Comparison of ENCODE assay signal across 19 mouse cellular contexts in the genomic region with DNA sequence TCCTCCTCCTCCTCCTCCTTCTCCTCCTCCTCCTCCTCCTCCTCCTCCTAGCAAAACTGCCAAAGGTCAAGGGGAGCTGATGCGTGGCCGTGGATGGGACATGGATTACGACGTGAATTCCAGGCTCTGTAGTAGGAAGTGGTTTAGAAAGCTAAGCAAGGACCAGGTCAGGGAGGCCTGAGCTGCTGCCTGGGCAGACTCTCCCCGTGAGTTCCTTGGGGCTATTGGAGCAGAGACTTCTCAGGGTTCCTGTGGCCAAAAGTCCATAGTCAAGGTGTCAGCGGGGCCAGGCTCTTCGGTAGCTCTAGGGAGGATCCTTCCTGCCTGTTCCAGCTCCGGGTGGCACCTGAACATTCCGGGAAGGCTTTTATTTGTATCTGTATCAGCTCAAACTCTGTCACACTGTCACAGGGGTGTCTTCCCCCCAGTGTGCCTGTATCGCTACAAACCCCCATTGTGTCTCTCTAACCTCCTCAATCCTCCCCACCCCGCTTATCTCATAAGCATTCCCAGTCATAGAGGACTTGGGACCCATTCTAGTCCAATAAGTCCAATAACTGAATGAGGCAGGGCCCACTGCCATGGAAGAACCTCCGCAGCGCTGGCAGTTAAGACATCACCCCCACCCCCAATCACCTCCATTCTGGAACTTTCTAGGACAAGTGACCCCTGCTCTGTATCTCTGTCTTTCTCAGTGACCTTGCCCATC.
A peak's percentile ranks its signal among the peaks of the same experiment; 100 is the strongest.
DNase-seq lines count a peak whose midpoint lies in the region; ATAC-seq and TF ChIP-seq lines count a peak whose summit lies in the region.
"Had no signal": no experiment of that assay in that cellular context is flagged by ENCODE, and none has a peak within 500 bp of the region (broad histone marks: within the 10 kb centered on the region; RNA-seq: fewer than 3 reads in every experiment).

No protein-coding gene starts in this region.

- no peak for ATAC-seq in heart, embryonic 12.5 days (ENCODE audit: insufficient number of reproducible peaks, low FRiP score)
- peak; percentile 66 for ATAC-seq in intestine, postnatal 0 days
- ATAC-seq in cerebellum, adult (ENCODE audit: insufficient number of reproducible peaks, low FRiP score, low TSS enrichment): no peak
- ATAC-seq in liver, embryonic 12.5 days: no peak
- ATAC-seq: inflammation-experienced regulatory T-cells, adult 6 months; midbrain, embryonic 15.5 days had no signal

- no peak overlapping the region for H3K9ac ChIP-seq in heart, embryonic 12.5 days
- no peak overlapping the region for H3K9ac ChIP-seq in intestine, postnatal 0 days (ENCODE audit: low read depth, low read length)
- H3K9ac ChIP-seq in liver, embryonic 12.5 days: no peak overlapping the region
- H3K9ac ChIP-seq: midbrain, embryonic 15.5 days; neural tube, embryonic 12.5 days had no signal

- no peaks in the 10 kb centered on the region for H3K27me3 ChIP-seq in heart, embryonic 12.5 days (replicated peaks)
- no peaks in the 10 kb centered on the region for H3K27me3 ChIP-seq in intestine, postnatal 0 days (replicated peaks; ENCODE audit: control insufficient read depth, insufficient read depth, low read length)
- no peaks in the 10 kb centered on the region for H3K27me3 ChIP-seq in liver, embryonic 12.5 days (replicated peaks)
- H3K27me3 ChIP-seq: neural tube, embryonic 12.5 days; Patski had no signal

- H3K9me3 ChIP-seq in heart, embryonic 12.5 days (replicated peaks): no peaks in the 10 kb centered on the region
- H3K9me3 ChIP-seq in intestine, postnatal 0 days (ENCODE audit: control insufficient read depth): no peaks in the 10 kb centered on the region
- no peaks in the 10 kb centered on the region for H3K9me3 ChIP-seq in liver, embryonic 12.5 days (replicated peaks)
- H3K9me3 ChIP-seq: midbrain, embryonic 15.5 days; neural tube, embryonic 12.5 days had no signal

- DNase-seq in heart, postnatal 10 days: no peak
- peak; percentile 38 for DNase-seq in 3134 (ENCODE audit: extremely low read depth, insufficient read length, low spot score)
- peak; percentile 64 for DNase-seq in kidney, postnatal 36 days
- DNase-seq in layer of hippocampus, postnatal 36 days: no peak
- DNase-seq: cerebellum, postnatal 14 days; gastrocnemius, postnatal 25 days; heart, postnatal 36 days; thymus, postnatal 14 days had no signal

- H3K4me3 ChIP-seq in heart, embryonic 12.5 days: no peak overlapping the region
- no peak overlapping the region for H3K4me3 ChIP-seq in intestine, postnatal 0 days (ENCODE audit: low read depth, low read length)
- no peak overlapping the region for H3K4me3 ChIP-seq in liver, embryonic 12.5 days
- H3K4me3 ChIP-seq: erythroblast, embryonic 14.5 days; left cerebral cortex, adult 2 months; midbrain, embryonic 15.5 days; neural tube, embryonic 12.5 days had no signal

- peaks cover 4% of the 10 kb centered on the region; the same call in 1 of the 2 replicates for H3K4me1 ChIP-seq in heart, embryonic 12.5 days (replicated peaks)
- no peaks in the 10 kb centered on the region for H3K4me1 ChIP-seq in intestine, postnatal 0 days (replicated peaks; ENCODE audit: control insufficient read depth, insufficient read depth, low read length)
- H3K4me1 ChIP-seq in liver, embryonic 12.5 days: 0 out of 2 replicates have a peak, but pooled peaks cover 3% of the 10 kb centered on the region

- intact Hi-C loops in heart, postnatal 10 days (cut with DNase I): no loop called here

- 72% methylated on average over 13 of the region's 13 CpGs for WGBS in heart, embryonic 12.5 days
- 33% methylated on average over 12 of the region's 13 CpGs for WGBS in intestine, postnatal 0 days
- 72% methylated on average over 13 of the region's 13 CpGs for WGBS in liver, embryonic 12.5 days (ENCODE audit: insufficient replicate concordance)

- TF ChIP-seq CTCF in intestine, postnatal 0 days (IDR thresholded peaks at IDR 0.05; ENCODE audit: low read depth): no peak

- no peaks in the 10 kb centered on the region for H3K36me3 ChIP-seq in heart, embryonic 12.5 days
- H3K36me3 ChIP-seq in intestine, postnatal 0 days (ENCODE audit: control insufficient read depth, insufficient read depth): no peaks in the 10 kb centered on the region
- no peaks in the 10 kb centered on the region for H3K36me3 ChIP-seq in liver, embryonic 12.5 days
- H3K36me3 ChIP-seq: midbrain, embryonic 15.5 days; neural tube, embryonic 12.5 days had no signal

- no peak overlapping the region for H3K4me2 ChIP-seq in heart, embryonic 12.5 days
- peak overlapping the region; percentile 33 for H3K4me2 ChIP-seq in intestine, postnatal 0 days (replicated peaks; ENCODE audit: low read depth)
- no peak overlapping the region for H3K4me2 ChIP-seq in liver, embryonic 12.5 days
- H3K4me2 ChIP-seq: liver, embryonic 11.5 days; midbrain, embryonic 15.5 days; neural tube, embryonic 12.5 days had no signal

- H3K27ac ChIP-seq in heart, embryonic 12.5 days (ENCODE audit: poor library complexity, severe bottlenecking): peak overlapping the region; percentile 14; the same call in 1 of the 2 replicates
- peak overlapping the region; percentile 88 for H3K27ac ChIP-seq in intestine, postnatal 0 days (ENCODE audit: low read depth, low read length)
- no peak overlapping the region for H3K27ac ChIP-seq in liver, embryonic 12.5 days
- H3K27ac ChIP-seq: midbrain, embryonic 15.5 days had no signal

Comparison
In these comparisons a context has a peak if more than half of its experiments do, and no peak if none do; other contexts are left out.
1. DNase-seq: peak in 3134 (single experiment) and kidney, postnatal 36 days (2 of 2); none in heart, postnatal 10 days (0 of 2) and layer of hippocampus, postnatal 36 days (0 of 2).